Mouse (Mus musculus) C2C12 (cell line): ENCODE measurements at regions not wholly inside any gene's neighbourhood (a gene's known extent, or its start where the extent isn't known, plus 50 kb on each side); places are given as distances from the start of the nearest gene placed in this dataset.

ENCODE experiments used
- CEBPB ChIP-seq: IDR thresholded peaks from one replicate; pipeline ENCODE4 v1.6.1; 2011; ENCODE audit warnings: low read depth, mild to moderate bottlenecking, control low read depth, moderate library complexity
- CTCF ChIP-seq: IDR thresholded peaks from one replicate; pipeline ENCODE4 v1.5.1; 2011; ENCODE audit not compliant: control insufficient read depth, insufficient read depth, insufficient read length
- FOSL1 ChIP-seq: IDR thresholded peaks from one replicate; pipeline ENCODE4 v1.8.0; 2011; ENCODE audit warnings: mild to moderate bottlenecking, low read length; ENCODE audit not compliant: poor library complexity, insufficient read depth, severe bottlenecking
- MAX ChIP-seq: IDR thresholded peaks from one replicate; pipeline ENCODE4 v1.6.1; 2011; ENCODE audit warnings: mild to moderate bottlenecking, control low read depth
- MYOD1 ChIP-seq: IDR thresholded peaks from one replicate; pipeline ENCODE4 v1.6.1; 2011; ENCODE audit warnings: low read depth; ENCODE audit not compliant: control insufficient read depth, insufficient read length
- MYOG ChIP-seq: IDR thresholded peaks from one replicate; pipeline ENCODE4 v1.6.1; 2011; ENCODE audit not compliant: control insufficient read depth, insufficient read length; ENCODE audit errors: extremely low read depth
- USF1 ChIP-seq: IDR thresholded peaks from one replicate; pipeline ENCODE4 v1.6.1; 2011; ENCODE audit warnings: low read depth, mild to moderate bottlenecking, control low read depth, moderate library complexity

GRCm38 (mm10) chr11:24856991-24857390, 779.1 kb downstream of the Bcl11a start:
- TF ChIP-seq CEBPB (no peak), CTCF (no peak), MYOD1 (no peak), USF1 (no peak), MAX (no peak), MYOG (no peak), FOSL1 (no peak)
